Mouse (Mus musculus) kidney, postnatal 10 days (tissue): ENCODE measurements around the gene Vmn1r87.
A peak's percentile ranks its signal among the peaks of the same experiment; 100 is the strongest.

ENCODE experiments used
- DNase-seq: peaks from one replicate; pipeline ENCODE4 v3.0.0; 2021; ENCODE audit warnings: mixed read lengths

Gene Vmn1r87

DNA sequence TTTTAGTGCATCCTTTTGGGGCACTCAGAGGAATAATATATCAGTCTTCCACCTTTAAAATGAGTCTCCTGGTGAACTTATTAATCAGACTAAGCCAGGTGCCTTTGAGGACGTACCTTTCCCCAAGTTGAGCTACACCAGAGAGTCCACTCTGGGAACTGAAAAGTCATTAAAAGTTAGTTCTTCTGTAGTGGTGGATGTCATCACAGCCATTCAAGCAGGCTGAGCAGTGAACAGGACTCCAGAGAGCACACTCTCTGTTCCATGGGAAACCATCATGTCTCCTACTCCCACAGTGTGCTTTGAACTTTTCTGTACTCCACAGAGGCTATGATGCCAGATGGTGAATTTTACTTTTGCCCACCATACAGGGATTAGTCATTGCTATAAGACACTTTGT lies at the start of gene Vmn1r87:
Vmn1r87 (minus strand) TSS at position 101 of the 400 bp plus-strand sequence.
- DNase-seq: no peak

DNA sequence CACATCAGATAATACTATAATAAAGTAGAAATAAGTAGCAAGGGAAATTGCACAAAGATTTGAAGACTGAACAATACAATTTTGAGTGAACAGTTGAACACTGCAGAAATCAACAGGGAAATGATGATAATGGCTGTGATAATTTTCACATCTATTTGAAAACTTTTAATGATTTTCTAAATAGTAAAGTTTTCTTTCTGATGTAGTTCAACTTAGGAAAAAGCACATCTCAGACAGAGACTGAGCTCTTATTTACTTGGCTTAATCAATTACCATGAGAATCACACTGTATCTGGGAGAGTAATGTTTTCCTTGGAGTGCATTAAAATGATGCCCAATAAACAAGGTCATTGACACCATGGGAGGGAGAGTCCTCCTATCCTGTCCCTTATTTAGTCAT lies 19.3 kb upstream of the Vmn1r87 start, which contains the start of gene Vmn1r88:
Vmn1r88 (plus strand) TSS at position 301 of the 400 bp plus-strand sequence.
- no peak for DNase-seq

DNA sequence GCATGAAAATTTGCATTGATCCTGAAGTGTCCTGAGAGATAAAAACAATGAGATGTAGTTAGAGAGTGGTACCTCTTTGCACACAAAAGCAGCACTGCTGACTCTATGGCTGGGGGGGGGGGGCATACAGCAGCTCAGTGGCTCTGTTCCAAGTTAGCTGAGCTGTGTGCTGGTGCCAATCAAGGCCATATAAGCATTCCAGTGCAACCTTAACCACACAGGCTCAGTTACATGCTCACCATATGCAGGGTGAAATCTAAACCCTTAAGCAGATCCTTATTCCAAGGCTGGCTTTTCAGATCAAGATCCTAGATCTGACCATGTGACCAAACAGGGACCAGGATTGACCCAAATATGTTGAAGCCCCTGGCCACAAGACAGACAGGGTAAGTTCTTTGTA lies 2.6 kb downstream of the Vmn1r87 start:
- DNase-seq: no peak

DNA sequence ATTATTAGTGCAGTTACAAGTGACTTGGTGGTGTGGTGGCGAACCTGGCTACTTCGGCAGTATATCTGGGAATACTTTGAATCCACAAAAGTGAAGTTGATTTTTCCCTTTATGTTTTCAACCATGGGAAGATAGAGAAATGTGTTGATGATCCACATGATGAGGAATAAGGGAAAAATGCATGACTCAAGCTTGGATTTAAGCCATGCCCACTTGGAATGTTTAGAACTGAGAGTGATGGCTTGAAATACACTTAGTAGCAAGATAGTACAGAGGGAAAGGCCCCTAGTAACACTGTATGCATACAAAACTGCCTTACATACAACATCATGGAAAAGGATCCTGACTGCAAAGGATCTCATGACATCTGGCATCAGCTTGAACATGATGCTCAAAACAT lies 8.1 kb downstream of the Vmn1r87 start:
- no peak for DNase-seq

DNA sequence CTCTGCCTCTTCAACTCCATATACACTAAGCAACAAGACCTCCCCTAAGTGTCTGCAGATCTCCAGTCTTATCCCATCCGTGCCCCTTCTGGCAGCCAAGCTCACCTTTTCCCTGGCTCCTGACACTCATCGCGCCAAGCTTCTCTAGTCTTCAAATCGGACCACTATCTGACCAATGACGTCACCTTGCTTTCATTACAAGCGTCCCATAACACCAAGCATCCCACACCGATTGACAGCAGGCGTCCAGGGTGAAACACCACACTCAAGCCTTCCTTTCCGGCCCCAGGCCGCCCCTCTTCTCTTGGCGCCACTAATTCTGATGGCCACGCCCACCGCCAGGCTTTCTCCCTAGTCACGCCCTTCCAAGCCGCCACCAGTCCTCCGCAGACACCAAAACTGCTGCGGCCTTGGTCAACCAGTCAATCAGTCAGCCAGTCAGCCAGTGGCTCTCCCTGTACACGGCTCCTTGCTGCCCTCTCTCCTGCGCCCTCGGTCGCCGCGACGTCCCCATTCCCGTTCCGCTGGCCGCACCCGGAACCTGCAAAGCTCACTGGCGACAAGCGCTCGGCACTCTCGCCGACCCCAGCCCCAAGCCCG lies 16.3 kb downstream of the Vmn1r87 start:
- peak; percentile 10 for DNase-seq

DNA sequence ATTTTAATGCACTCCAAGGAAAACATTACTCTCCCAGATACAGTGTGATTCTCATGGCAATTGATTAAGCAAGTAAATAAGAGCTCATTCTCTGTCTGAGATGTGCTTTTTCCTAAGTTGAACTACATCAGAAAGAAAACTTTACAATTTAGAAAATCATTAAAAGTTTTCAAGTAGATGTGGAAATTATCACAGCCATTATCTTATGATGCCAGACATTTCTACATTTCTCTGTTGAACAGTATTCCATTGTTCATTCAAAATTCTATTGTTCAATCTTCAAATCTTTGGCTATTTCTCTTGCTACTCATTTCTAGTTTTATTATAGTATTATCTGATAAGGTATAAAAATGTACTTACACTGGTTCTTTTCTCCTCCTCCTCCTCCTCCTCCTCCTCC lies 20.1 kb downstream of the Vmn1r87 start, which contains the start of gene Vmn1r86:
Vmn1r86 (minus strand) TSS at position 101 of the 400 bp plus-strand sequence.
- DNase-seq: no peak

DNA sequence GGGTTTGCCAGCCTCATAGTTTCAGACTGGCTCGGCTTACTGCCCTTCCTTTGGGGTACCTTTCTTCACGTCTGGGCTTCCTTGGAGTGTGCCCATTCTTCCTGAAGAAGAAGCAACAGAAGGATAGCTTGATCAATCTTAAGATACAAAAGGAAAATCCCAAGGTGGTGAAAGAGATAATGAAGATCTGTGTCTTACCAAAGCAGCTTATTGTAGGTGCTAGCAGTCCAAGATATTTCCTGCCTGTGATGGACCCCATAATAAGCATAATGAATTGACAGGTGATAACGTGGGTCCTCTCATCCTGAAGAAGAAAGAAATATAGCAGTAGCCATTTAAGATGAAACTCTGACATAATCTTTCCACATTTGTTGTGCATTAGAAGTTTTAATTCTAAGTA lies 44.9 kb downstream of the Vmn1r87 start, which contains the start of gene Vmn1r85:
Vmn1r85 (minus strand) TSS at position 101 of the 400 bp plus-strand sequence.
- DNase-seq: no peak
